12 mouse cellular contexts compared by ENCODE assay signal in genomic region chr11:54868445-54868844, GRCm38 (mm10). TPM values are rescaled to one million over a fixed set of nuclear protein-coding genes. Genes with fewer than 3 reads are reported as not detected.
DNase-seq lines count a peak whose midpoint lies in the region; ATAC-seq and TF ChIP-seq lines count a peak whose summit lies in the region.
"Had no signal": no experiment of that assay in that cellular context is flagged by ENCODE, and none has a peak within 500 bp of the region (broad histone marks: within the 10 kb centered on the region; RNA-seq: fewer than 3 reads in every experiment).

No protein-coding gene starts in this region.

- no peak overlapping the region; the same call in 1 of the 2 replicates for H3K9ac ChIP-seq in hindbrain, embryonic 16.5 days (ENCODE audit: low read depth, low read length)
- H3K9ac ChIP-seq in forebrain, embryonic 15.5 days (replicated peaks) = 0 out of 2 replicates have a peak overlapping the region, but pooled peaks have one; percentile 17

- no peak for DNase-seq in hindbrain, embryonic 10.5 days (ENCODE audit: low spot score)
- DNase-seq in G1E (ENCODE audit: low spot score) = no peak
- DNase-seq in midbrain, embryonic 10.5 days (ENCODE audit: low spot score) = no peak
- DNase-seq in frontal cortex, postnatal 14 days (ENCODE audit: low spot score in 2 of 2) = no peak
- no peak for DNase-seq in embryo, embryonic 11 days
- DNase-seq in urinary bladder, adult 18-20 months (ENCODE audit: low spot score in 2 of 2) = no peak
- DNase-seq: layer of hippocampus, adult 9-11 months; lung, adult 2 months had no signal

- TF ChIP-seq CTCF in G1E (IDR thresholded peaks at IDR 0.05; ENCODE audit: low read depth, low read length) = no peak

- WGBS in hindbrain, embryonic 10.5 days = 87% methylated on average over 2 of the region's 2 CpGs
- 80% methylated on average over 2 of the region's 2 CpGs for WGBS in hindbrain, embryonic 16.5 days
- 77% methylated on average over 2 of the region's 2 CpGs for WGBS in forebrain, embryonic 15.5 days
- 86% methylated on average over 2 of the region's 2 CpGs for WGBS in midbrain, embryonic 10.5 days

- peak overlapping the region; percentile 93 for H3K4me3 ChIP-seq in hindbrain, embryonic 10.5 days
- no peak overlapping the region for H3K4me3 ChIP-seq in hindbrain, embryonic 16.5 days (ENCODE audit: low read length)
- H3K4me3 ChIP-seq in G1E (ENCODE audit: low read depth, low read length) = peak overlapping the region; percentile 13; the same call in 1 of the 2 replicates
- no peak overlapping the region for H3K4me3 ChIP-seq in forebrain, embryonic 15.5 days
- peak overlapping the region; percentile 96 for H3K4me3 ChIP-seq in midbrain, embryonic 10.5 days

- H3K36me3 ChIP-seq in hindbrain, embryonic 10.5 days = peaks cover 54% of the 10 kb centered on the region
- H3K36me3 ChIP-seq in hindbrain, embryonic 16.5 days (ENCODE audit: control insufficient read depth, insufficient read depth, low read length) = peaks cover 15% of the 10 kb centered on the region
- H3K36me3 ChIP-seq in G1E (replicated peaks) = peaks cover 54% of the 10 kb centered on the region
- H3K36me3 ChIP-seq in forebrain, embryonic 15.5 days = peaks cover 34% of the 10 kb centered on the region
- peaks cover 56% of the 10 kb centered on the region for H3K36me3 ChIP-seq in midbrain, embryonic 10.5 days

- no peaks in the 10 kb centered on the region for H3K9me3 ChIP-seq in hindbrain, embryonic 10.5 days
- H3K9me3 ChIP-seq in hindbrain, embryonic 16.5 days (ENCODE audit: control insufficient read depth, low read length) = no peaks in the 10 kb centered on the region
- H3K9me3 ChIP-seq in G1E (replicated peaks) = no peaks in the 10 kb centered on the region
- no peaks in the 10 kb centered on the region for H3K9me3 ChIP-seq in forebrain, embryonic 15.5 days
- no peaks in the 10 kb centered on the region for H3K9me3 ChIP-seq in midbrain, embryonic 10.5 days (replicated peaks)

- H3K27me3 ChIP-seq in hindbrain, embryonic 10.5 days (ENCODE audit: insufficient read depth, poor library complexity, severe bottlenecking) = no peaks in the 10 kb centered on the region
- no peaks in the 10 kb centered on the region for H3K27me3 ChIP-seq in hindbrain, embryonic 16.5 days (replicated peaks; ENCODE audit: control insufficient read depth, insufficient read depth, low read length)
- H3K27me3 ChIP-seq in G1E (ENCODE audit: insufficient read depth, low read length) = no peaks in the 10 kb centered on the region
- no peaks in the 10 kb centered on the region for H3K27me3 ChIP-seq in forebrain, embryonic 15.5 days
- no peaks in the 10 kb centered on the region for H3K27me3 ChIP-seq in midbrain, embryonic 10.5 days (ENCODE audit: low read depth, poor library complexity, severe bottlenecking)

- H3K27ac ChIP-seq in hindbrain, embryonic 10.5 days = peak overlapping the region; percentile 8; the same call in 1 of the 2 replicates
- no peak overlapping the region for H3K27ac ChIP-seq in hindbrain, embryonic 16.5 days (ENCODE audit: low read depth, low read length)
- H3K27ac ChIP-seq in forebrain, embryonic 15.5 days (replicated peaks) = no peak overlapping the region
- no peak overlapping the region for H3K27ac ChIP-seq in midbrain, embryonic 10.5 days (replicated peaks)

- H3K4me2 ChIP-seq in hindbrain, embryonic 16.5 days (ENCODE audit: low read length) = no peak overlapping the region; the same call in none of the 2 replicates
- peak overlapping the region; percentile 53; the same call in 1 of the 2 replicates for H3K4me2 ChIP-seq in forebrain, embryonic 15.5 days (replicated peaks)

- ATAC-seq in hindbrain, embryonic 16.5 days = no peak
- ATAC-seq in G1E (ENCODE audit: extremely low read depth, insufficient number of reproducible peaks, low FRiP score, poor library complexity, severe bottlenecking) = no peak
- no peak for ATAC-seq in forebrain, embryonic 15.5 days (replicated peaks)
- ATAC-seq: activated CD4-positive, CD25-positive, alpha-beta regulatory T cell, adult 4 months; inflammation-experienced regulatory T-cells, adult 6 months had no signal

- peaks cover 36% of the 10 kb centered on the region for H3K4me1 ChIP-seq in hindbrain, embryonic 10.5 days (replicated peaks)
- peaks cover 23% of the 10 kb centered on the region for H3K4me1 ChIP-seq in hindbrain, embryonic 16.5 days (ENCODE audit: control insufficient read depth, insufficient read depth, low read depth, low read length)
- peaks cover 39% of the 10 kb centered on the region for H3K4me1 ChIP-seq in G1E (ENCODE audit: insufficient read depth, low read depth, low read length)
- peaks cover 32% of the 10 kb centered on the region for H3K4me1 ChIP-seq in forebrain, embryonic 15.5 days
- H3K4me1 ChIP-seq in midbrain, embryonic 10.5 days = peaks cover 35% of the 10 kb centered on the region

RNA-seq across cellular contexts. Expression of gene Hint1, which starts 2.3 kb away (rescaled TPM):
- polyA plus RNA-seq in hindbrain, embryonic 10.5 days (2016; fragmentation: Nextera tagmentation; extraction: Ambion mirVana) = 626 and 627 TPM in 2 replicates
- 728 and 827 TPM in 2 replicates for polyA plus RNA-seq in hindbrain, embryonic 16.5 days (2015; fragmentation: Nextera tagmentation; extraction: Ambion mirVana)
- 132 and 141 TPM in 2 replicates for total RNA-seq in G1E (2014; fragmentation: Nextera tagmentation)
- total RNA-seq in G1E (2017) = 406 and 564 TPM in 2 replicates
- 1,038 and 1,134 TPM in 2 replicates for polyA plus RNA-seq in G1E (2012)
- 778 and 784 TPM in 2 replicates for polyA plus RNA-seq in forebrain, embryonic 15.5 days (2015; fragmentation: Nextera tagmentation; extraction: Ambion mirVana)
- polyA plus RNA-seq in midbrain, embryonic 10.5 days (2016; fragmentation: Nextera tagmentation; extraction: Ambion mirVana) = 625 and 682 TPM in 2 replicates

RNA-seq across cellular contexts. Expression of gene Lyrm7, which starts 7.7 kb away (rescaled TPM):
- polyA plus RNA-seq in hindbrain, embryonic 10.5 days (2016; fragmentation: Nextera tagmentation; extraction: Ambion mirVana) = 3.0 and 5.2 TPM in 2 replicates
- polyA plus RNA-seq in hindbrain, embryonic 16.5 days (2015; fragmentation: Nextera tagmentation; extraction: Ambion mirVana) = 10.4 and 10.6 TPM in 2 replicates
- 8.3 and 9.9 TPM in 2 replicates for total RNA-seq in G1E (2014; fragmentation: Nextera tagmentation)
- total RNA-seq in G1E (2017) = 0.23 and 2.5 TPM in 2 replicates
- 0.21 and 0.51 TPM in 2 replicates for polyA plus RNA-seq in G1E (2012)
- polyA plus RNA-seq in forebrain, embryonic 15.5 days (2015; fragmentation: Nextera tagmentation; extraction: Ambion mirVana) = 12.9 and 13.9 TPM in 2 replicates
- polyA plus RNA-seq in midbrain, embryonic 10.5 days (2016; fragmentation: Nextera tagmentation; extraction: Ambion mirVana) = 4.7 and 6.5 TPM in 2 replicates

RNA-seq across cellular contexts. Expression of gene Gpx3, which starts 33.8 kb away (rescaled TPM):
- polyA plus RNA-seq in hindbrain, embryonic 10.5 days (2016; fragmentation: Nextera tagmentation; extraction: Ambion mirVana) = 108 and 121 TPM in 2 replicates
- 78.5 and 78.8 TPM in 2 replicates for polyA plus RNA-seq in hindbrain, embryonic 16.5 days (2015; fragmentation: Nextera tagmentation; extraction: Ambion mirVana)
- not detected in 2 replicates for total RNA-seq in G1E (2014; fragmentation: Nextera tagmentation)
- not detected in 2 replicates for total RNA-seq in G1E (2017)
- polyA plus RNA-seq in G1E (2012) = not detected in 2 replicates
- polyA plus RNA-seq in forebrain, embryonic 15.5 days (2015; fragmentation: Nextera tagmentation; extraction: Ambion mirVana) = 17.0 and 17.2 TPM in 2 replicates
- polyA plus RNA-seq in midbrain, embryonic 10.5 days (2016; fragmentation: Nextera tagmentation; extraction: Ambion mirVana) = 68.6 and 72.1 TPM in 2 replicates

Comparison
In these comparisons a context has a peak if more than half of its experiments do, and no peak if none do; other contexts are left out.
1. H3K4me3 ChIP-seq: peak in hindbrain, embryonic 10.5 days (single experiment), G1E (single experiment) and midbrain, embryonic 10.5 days (single experiment); none in hindbrain, embryonic 16.5 days (single experiment) and forebrain, embryonic 15.5 days (single experiment).
2. RNA of gene Gpx3, which starts 33.8 kb away (polyA plus RNA-seq): 108 to 121 TPM in hindbrain, embryonic 10.5 days, 78.5 to 78.8 TPM in hindbrain, embryonic 16.5 days, 68.6 to 72.1 TPM in midbrain, embryonic 10.5 days and 17.0 to 17.2 TPM in forebrain, embryonic 15.5 days; not detected in G1E; every median in the first group is over 10 times any median in the second.